Mouse (Mus musculus) left cerebral cortex, postnatal 36 days (tissue): ENCODE results near the gene Psmb7. TPM values are rescaled to one million over a fixed set of nuclear protein-coding genes. Genes with fewer than 3 reads are reported as not detected.

ENCODE experiments used
- DNase-seq, 2 experiments: peaks; one replicate each; pipeline ENCODE4 v3.0.0; 2021 to 2022; ENCODE audit warnings: low spot score in 2 of 2, mixed read lengths in 1 of 2
- intact Hi-C: fragments of 180-260 bp; cut with DNase I; formaldehyde crosslinking; loops from one replicate; pipeline ENCODE4 v1.15.1; 2025
- total RNA-seq, 2 experiments: library from RNA; stranded (reverse); gene quantifications; 2 replicates each; pipeline ENCODE4 v1.2.3; 2021

Gene Psmb7
- 100 to 1,000 TPM; 180 to 206 TPM for total RNA-seq

GRCm38 (mm10) chr2:38643625-38644427 is at the start of gene Psmb7:
Gene Psmb7 (minus strand): TSS chr2:38644087.
- intact Hi-C loops: loop anchor here (5.0 to 10.0 kb wide), 2 partner anchors 93 to 361 kb away; partner anchors contain the start of genes Arpc5l and Rpl35
- peak; percentile 83 to 89 for DNase-seq

- intact Hi-C loops: no loop called here
- DNase-seq: no peak
These were observed 47.7 kb upstream of the Psmb7 start for GRCm38 (mm10) chr2:38691542-38691941.

GRCm38 (mm10) chr2:38689881-38690280 is 46.0 kb upstream of the Psmb7 start:
- intact Hi-C loops: no loop called here
- DNase-seq: no peak

- DNase-seq: peak; percentile 25 to 40
- intact Hi-C loops: no loop called here
These were observed 45.1 kb upstream of the Psmb7 start for GRCm38 (mm10) chr2:38688791-38689520.

- intact Hi-C loops: no loop called here
- no peak for DNase-seq
These were observed 41.9 kb upstream of the Psmb7 start for GRCm38 (mm10) chr2:38685746-38686145.

GRCm38 (mm10) chr2:38683083-38683482 is 39.2 kb upstream of the Psmb7 start:
- intact Hi-C loops: no loop called here
- DNase-seq: no peak

- DNase-seq: no peak
- intact Hi-C loops: no loop called here
These were observed 38.3 kb upstream of the Psmb7 start for GRCm38 (mm10) chr2:38682209-38682608.

- intact Hi-C loops: no loop called here
- no peak for DNase-seq
These were observed 35.1 kb upstream of the Psmb7 start for GRCm38 (mm10) chr2:38678947-38679346.

GRCm38 (mm10) chr2:38675366-38675969 is 31.6 kb upstream of the Psmb7 start:
- no peak for DNase-seq
- intact Hi-C loops: no loop called here

- intact Hi-C loops: no loop called here
- no peak for DNase-seq
These were observed 28.6 kb upstream of the Psmb7 start for GRCm38 (mm10) chr2:38672496-38672895.

GRCm38 (mm10) chr2:38668802-38669580 is 25.1 kb upstream of the Psmb7 start:
- no peak for DNase-seq
- intact Hi-C loops: no loop called here

GRCm38 (mm10) chr2:38661398-38661797 is 17.5 kb upstream of the Psmb7 start:
- DNase-seq: no peak
- intact Hi-C loops: no loop called here

GRCm38 (mm10) chr2:38658338-38658836 is 14.5 kb upstream of the Psmb7 start:
- intact Hi-C loops: no loop called here
- DNase-seq: peak; percentile 68 to 76

GRCm38 (mm10) chr2:38653694-38654093 is 9.8 kb upstream of the Psmb7 start:
- DNase-seq: no peak
- intact Hi-C loops: no loop called here

- intact Hi-C loops: no loop called here
- DNase-seq: no peak
These were observed 9.4 kb upstream of the Psmb7 start for GRCm38 (mm10) chr2:38653293-38653619.

GRCm38 (mm10) chr2:38652565-38653292 is 8.8 kb upstream of the Psmb7 start:
- intact Hi-C loops: no loop called here

GRCm38 (mm10) chr2:38652098-38652497 is 8.2 kb upstream of the Psmb7 start:
- intact Hi-C loops: no loop called here
- no peak for DNase-seq

More at GRCm38 (mm10) chr2:38652565-38653292, 8.8 kb upstream of the Psmb7 start:
- DNase-seq: no peak

- DNase-seq: no peak
- intact Hi-C loops: no loop called here
These were observed 6.5 kb upstream of the Psmb7 start for GRCm38 (mm10) chr2:38650340-38650739.

- DNase-seq: no peak
- intact Hi-C loops: loop anchor here (10.0 kb wide), 1 partner anchor 357 kb away; the partner anchor contains the start of genes Arpc5l and Rpl35
These were observed 3.8 kb upstream of the Psmb7 start for GRCm38 (mm10) chr2:38647661-38648060.
